Mouse (Mus musculus) thymus, adult 2 months (tissue): ENCODE data around the gene Noxa1.

Source experiments
- CTCF ChIP-seq: fragments of 200-500 bp; IDR thresholded peaks from 2 replicates; pipeline ENCODE4 v1.5.1; 2012; ENCODE audit warnings: mild to moderate bottlenecking, control low read depth, low read length, moderate library complexity, borderline replicate concordance; ENCODE audit not compliant: control insufficient read depth, poor library complexity, insufficient read depth; ENCODE audit errors: extremely low read depth
- POLR2A ChIP-seq: fragments of 200-500 bp; IDR thresholded peaks from 2 replicates; pipeline ENCODE4 v1.6.1; 2012; ENCODE audit warnings: mild to moderate bottlenecking, low read length, control low read depth, moderate library complexity; ENCODE audit not compliant: control insufficient read depth, poor library complexity, insufficient read depth; ENCODE audit errors: extremely low read depth

DNA sequence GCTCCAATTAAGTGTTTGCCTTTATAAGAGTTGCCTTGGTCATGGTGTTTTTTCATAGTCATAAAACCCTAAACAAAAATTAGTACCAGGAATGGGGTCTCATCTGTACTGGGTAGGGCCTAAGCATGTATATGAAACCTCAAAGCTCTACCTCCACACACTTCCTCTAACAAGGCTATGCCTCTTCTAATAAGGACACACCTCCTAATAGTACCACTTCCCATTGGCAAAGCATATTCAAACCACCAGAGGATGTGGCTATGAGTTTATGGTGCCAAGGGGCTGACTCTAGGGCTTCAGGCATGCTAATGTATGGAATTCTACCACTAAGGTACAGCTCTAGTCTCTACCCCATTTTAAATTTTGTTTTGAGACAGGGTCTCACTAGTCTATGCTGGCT, 29.4 kb downstream of the Noxa1 start:
- TF ChIP-seq POLR2A: no peak
- TF ChIP-seq CTCF: no peak
